Mouse (Mus musculus): ENCODE measurements at regions not wholly inside any gene's neighbourhood (a gene's known extent, or its start where the extent isn't known, plus 50 kb on each side); places are given as distances from the start of the nearest gene placed in this dataset.

DNA sequence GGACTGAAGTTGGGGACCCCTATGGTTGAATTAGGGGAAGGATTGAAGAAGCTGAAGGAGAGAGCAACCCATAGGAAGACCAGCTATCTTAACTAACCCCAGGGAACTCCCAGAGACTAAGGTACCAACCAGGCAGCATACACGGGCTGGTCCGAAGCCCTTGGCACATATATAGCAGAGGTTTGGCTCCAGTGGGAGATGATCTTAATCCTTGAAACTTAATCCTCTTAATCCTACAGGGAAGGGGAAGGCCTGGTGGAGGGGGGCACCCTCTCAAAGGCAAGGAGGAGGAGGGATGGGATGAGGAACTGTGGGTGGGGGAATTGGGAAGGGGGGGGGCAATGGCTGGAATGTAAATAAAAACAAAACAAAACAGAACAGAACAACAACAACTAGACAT lies 72.1 kb upstream of the Tet2 start:
- no peaks in the 10 kb centered on the region for H3K36me3 ChIP-seq (ENCODE audit: control insufficient read depth, insufficient read depth, low read length)
- DNase-seq (ENCODE audit: low read depth in 1 of 2, low spot score in 2 of 2): no peak
- no peaks in the 10 kb centered on the region for H3K27me3 ChIP-seq (ENCODE audit: control insufficient read depth, insufficient read depth, low read length)
- no peaks in the 10 kb centered on the region for H3K4me1 ChIP-seq (ENCODE audit: control insufficient read depth, insufficient read depth, insufficient read length)
- no peak for TF ChIP-seq POLR2A (IDR thresholded peaks at IDR 0.05; ENCODE audit: low read depth, low read length)
- no peak for TF ChIP-seq CTCF (IDR thresholded peaks at IDR 0.05; ENCODE audit: extremely low read depth, insufficient read depth, insufficient read length, insufficient replicate concordance)
- 100% methylated on average over 2 of the region's 2 CpGs for WGBS
- H3K4me3 ChIP-seq (ENCODE audit: extremely low read depth, insufficient read depth, insufficient read length): no peak overlapping the region
- H3K27ac ChIP-seq (ENCODE audit: insufficient read depth, low read length): no peak overlapping the region

DNA sequence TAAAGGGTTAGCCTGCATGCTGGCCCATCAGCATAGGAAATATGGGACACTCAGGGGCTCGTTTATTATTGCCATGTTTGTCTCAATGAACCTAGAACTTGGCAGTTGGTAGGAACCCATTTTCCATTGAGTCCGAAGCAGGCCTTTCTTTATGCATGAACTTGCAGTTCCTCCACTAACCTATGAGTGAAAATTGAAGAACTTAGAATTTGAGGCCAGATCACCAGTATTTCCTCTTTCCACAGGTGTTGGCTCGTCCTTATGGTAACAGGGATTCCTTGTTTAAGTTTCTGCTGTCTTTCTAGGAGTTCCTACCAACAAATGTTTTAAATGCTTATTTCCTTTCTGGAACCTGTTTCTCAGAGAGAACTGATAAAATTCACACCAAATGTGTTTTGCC lies 73.6 kb upstream of the Tet2 start:
- no peak overlapping the region for H3K27ac ChIP-seq (ENCODE audit: insufficient read depth, low read length)

DNA sequence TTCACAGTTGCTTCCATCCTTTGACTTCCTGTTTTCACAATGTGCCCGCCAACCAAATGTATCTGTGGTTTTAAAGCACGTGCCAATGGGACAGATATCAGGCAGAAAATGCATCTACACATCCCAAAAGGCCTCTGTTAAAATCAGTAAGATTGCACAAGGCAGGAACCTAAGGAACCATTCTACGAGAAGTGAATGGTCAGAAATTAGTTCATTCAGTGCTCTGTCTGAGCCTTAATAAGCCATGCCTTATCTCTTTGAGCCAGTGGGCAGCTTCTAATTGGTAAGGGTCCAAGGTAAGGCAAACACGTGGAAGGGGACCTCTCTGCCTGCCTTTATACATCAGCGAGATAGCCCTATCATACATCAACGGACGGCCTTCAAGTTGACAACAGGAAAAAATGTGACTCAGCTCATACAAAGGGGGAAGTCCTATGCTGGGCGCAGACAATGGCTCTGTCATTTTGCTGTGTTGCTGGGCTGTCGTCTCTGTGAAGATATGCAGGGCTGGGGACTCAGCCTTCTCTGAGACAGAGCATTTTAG lies 78.3 kb upstream of the Tet2 start:
- TF ChIP-seq CTCF (IDR thresholded peaks at IDR 0.05; ENCODE audit: extremely low read depth, insufficient read depth, insufficient read length, insufficient replicate concordance): no peak
- TF ChIP-seq POLR2A (IDR thresholded peaks at IDR 0.05; ENCODE audit: low read depth, low read length): no peak
- Histone ChIP-seq H3K4me3 (ENCODE audit: extremely low read depth, insufficient read depth, insufficient read length) (no peak overlapping the region), H3K27me3 (ENCODE audit: control insufficient read depth, insufficient read depth, low read length) (no peaks in the 10 kb centered on the region), H3K27ac (ENCODE audit: insufficient read depth, low read length) (no peak overlapping the region), H3K4me1 (ENCODE audit: control insufficient read depth, insufficient read depth, insufficient read length) (no peaks in the 10 kb centered on the region), H3K36me3 (ENCODE audit: control insufficient read depth, insufficient read depth, low read length) (no peaks in the 10 kb centered on the region)
- no peak for DNase-seq (ENCODE audit: low read depth in 1 of 2, low spot score in 2 of 2)
- WGBS: 16% methylated on average over 9 of the region's 9 CpGs

More for the DNA sequence above, 73.6 kb upstream of the Tet2 start:
- Histone ChIP-seq H3K4me1 (ENCODE audit: control insufficient read depth, insufficient read depth, insufficient read length) (no peaks in the 10 kb centered on the region), H3K36me3 (ENCODE audit: control insufficient read depth, insufficient read depth, low read length) (no peaks in the 10 kb centered on the region), H3K27me3 (ENCODE audit: control insufficient read depth, insufficient read depth, low read length) (no peaks in the 10 kb centered on the region), H3K4me3 (ENCODE audit: extremely low read depth, insufficient read depth, insufficient read length) (no peak overlapping the region)
- 58% methylated on average over 3 of the region's 3 CpGs for WGBS
- no peak for DNase-seq (ENCODE audit: low read depth in 1 of 2, low spot score in 2 of 2)
- TF ChIP-seq POLR2A (IDR thresholded peaks at IDR 0.05; ENCODE audit: low read depth, low read length) (no peak), CTCF (IDR thresholded peaks at IDR 0.05; ENCODE audit: extremely low read depth, insufficient read depth, insufficient read length, insufficient replicate concordance) (no peak)

DNA sequence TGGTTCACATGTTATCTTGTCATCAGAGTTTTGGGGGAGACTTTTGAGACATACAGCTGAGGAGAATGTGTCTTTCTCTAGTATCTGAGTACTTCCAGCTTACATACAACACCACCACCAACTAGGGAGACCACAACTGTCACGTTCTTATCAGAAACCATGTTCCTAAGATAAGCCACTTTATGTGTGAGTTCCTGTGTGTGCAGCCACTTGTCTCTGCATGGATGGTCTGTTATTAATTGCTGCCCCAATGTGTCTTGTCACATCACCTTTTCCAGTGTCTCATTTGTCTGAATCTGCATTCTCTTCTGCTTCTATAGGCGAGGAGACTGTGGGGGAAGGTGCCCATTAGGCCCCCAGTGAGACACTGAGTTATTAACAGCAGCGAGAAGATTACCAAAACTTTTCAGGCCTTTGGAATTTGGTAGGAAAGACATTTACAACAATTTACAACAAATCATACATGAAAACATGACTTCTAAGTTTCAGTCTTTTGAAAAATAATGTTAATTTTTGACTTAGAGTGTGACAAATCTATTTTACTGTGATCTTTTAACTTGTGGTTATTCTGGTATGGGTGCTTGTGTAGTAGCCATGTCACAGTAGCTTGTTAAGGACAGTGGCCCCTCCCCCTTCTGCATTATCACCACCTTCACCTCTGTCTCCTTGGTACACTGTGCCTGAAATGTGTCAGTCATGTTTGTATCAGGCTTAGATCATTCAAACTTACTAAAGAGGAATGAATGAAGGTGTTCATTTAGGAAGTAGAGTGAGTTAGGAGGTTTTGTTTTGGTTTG lies 79.3 kb upstream of the Tet2 start:
- no peak for TF ChIP-seq POLR2A (IDR thresholded peaks at IDR 0.05; ENCODE audit: low read depth, low read length)
- TF ChIP-seq CTCF (IDR thresholded peaks at IDR 0.05; ENCODE audit: extremely low read depth, insufficient read depth, insufficient read length, insufficient replicate concordance): no peak
- WGBS: 70% methylated on average over 3 of the region's 3 CpGs

DNA sequence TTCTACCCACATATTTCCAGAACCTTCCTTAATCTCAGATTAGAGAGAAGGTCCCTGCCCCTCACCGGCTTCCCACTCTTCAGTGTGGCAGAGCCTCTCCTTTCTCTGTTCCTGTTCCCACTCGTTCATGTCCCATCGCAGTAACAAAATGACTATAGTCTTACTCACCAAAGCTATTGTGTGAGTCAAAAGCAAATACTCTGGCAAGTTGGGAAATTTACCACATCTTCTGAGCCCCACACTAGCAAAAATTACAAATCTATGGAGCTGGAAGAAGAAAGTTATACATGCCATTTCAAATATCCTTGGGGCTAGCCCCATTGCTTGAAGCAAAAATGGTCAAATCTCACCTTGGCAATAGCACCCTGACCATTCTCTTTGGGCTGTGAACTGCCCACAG lies 80.1 kb upstream of the Tet2 start:
- Histone ChIP-seq H3K36me3 (ENCODE audit: control insufficient read depth, insufficient read depth, low read length) (no peaks in the 10 kb centered on the region), H3K27ac (ENCODE audit: insufficient read depth, low read length) (no peak overlapping the region), H3K4me1 (ENCODE audit: control insufficient read depth, insufficient read depth, insufficient read length) (no peaks in the 10 kb centered on the region), H3K4me3 (ENCODE audit: extremely low read depth, insufficient read depth, insufficient read length) (no peak overlapping the region), H3K27me3 (ENCODE audit: control insufficient read depth, insufficient read depth, low read length) (no peaks in the 10 kb centered on the region)
- no peak for DNase-seq (ENCODE audit: low read depth in 1 of 2, low spot score in 2 of 2)
- WGBS: 89% methylated on average over 3 of the region's 3 CpGs
- TF ChIP-seq CTCF (IDR thresholded peaks at IDR 0.05; ENCODE audit: extremely low read depth, insufficient read depth, insufficient read length, insufficient replicate concordance) (no peak), POLR2A (IDR thresholded peaks at IDR 0.05; ENCODE audit: low read depth, low read length) (no peak)

More for the DNA sequence above, 79.3 kb upstream of the Tet2 start:
- Histone ChIP-seq H3K27ac (ENCODE audit: insufficient read depth, low read length) (no peak overlapping the region), H3K4me3 (ENCODE audit: extremely low read depth, insufficient read depth, insufficient read length) (no peak overlapping the region), H3K4me1 (ENCODE audit: control insufficient read depth, insufficient read depth, insufficient read length) (no peaks in the 10 kb centered on the region), H3K27me3 (ENCODE audit: control insufficient read depth, insufficient read depth, low read length) (no peaks in the 10 kb centered on the region), H3K36me3 (ENCODE audit: control insufficient read depth, insufficient read depth, low read length) (no peaks in the 10 kb centered on the region)
- no peak for DNase-seq (ENCODE audit: low read depth in 1 of 2, low spot score in 2 of 2)

DNA sequence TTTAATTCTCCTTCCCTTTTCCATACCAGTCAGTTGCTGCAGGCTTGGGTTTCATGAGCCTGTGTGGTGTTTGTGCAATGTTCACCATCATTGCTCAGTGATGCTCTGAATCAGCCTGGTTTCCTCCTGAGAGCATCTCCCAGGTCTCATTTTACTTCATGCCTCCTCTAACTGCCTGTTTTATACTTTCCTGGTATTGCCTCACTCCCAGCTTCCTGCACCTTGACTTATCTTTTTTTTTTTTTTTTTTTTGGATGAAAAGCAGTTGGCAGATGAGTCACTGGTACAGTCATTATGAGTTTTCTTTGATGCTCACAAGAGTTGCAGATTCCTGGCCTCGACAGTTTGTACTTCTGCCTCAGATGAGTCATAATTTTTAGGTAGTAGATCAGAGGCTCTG lies 81.5 kb upstream of the Tet2 start:
- no peak overlapping the region for H3K27ac ChIP-seq (ENCODE audit: insufficient read depth, low read length)
- H3K36me3 ChIP-seq (ENCODE audit: control insufficient read depth, insufficient read depth, low read length): no peaks in the 10 kb centered on the region
- WGBS: 33% methylated on average over 1 of the region's 1 CpGs
- no peak for TF ChIP-seq CTCF (IDR thresholded peaks at IDR 0.05; ENCODE audit: extremely low read depth, insufficient read depth, insufficient read length, insufficient replicate concordance)
- TF ChIP-seq POLR2A (IDR thresholded peaks at IDR 0.05; ENCODE audit: low read depth, low read length): no peak
- no peak overlapping the region for H3K4me3 ChIP-seq (ENCODE audit: extremely low read depth, insufficient read depth, insufficient read length)
- H3K27me3 ChIP-seq (ENCODE audit: control insufficient read depth, insufficient read depth, low read length): no peaks in the 10 kb centered on the region
- H3K4me1 ChIP-seq (ENCODE audit: control insufficient read depth, insufficient read depth, insufficient read length): no peaks in the 10 kb centered on the region
- no peak for DNase-seq (ENCODE audit: low read depth in 1 of 2, low spot score in 2 of 2)
